Mouse (Mus musculus) kidney, adult 2 months (tissue): ENCODE results near the gene Tango6. TPM values are rescaled to one million over a fixed set of nuclear protein-coding genes. Genes with fewer than 3 reads are reported as not detected.

ENCODE experiments used
- DNase-seq: peaks from one replicate; pipeline ENCODE4 v3.0.0; 2021
- H3K27ac ChIP-seq: fragments of 200-500 bp; 2 replicates; pipeline ENCODE4 v1.5.1; 2012; ENCODE audit warnings: low read depth, low read length, control low read depth, inconsistent platforms; ENCODE audit not compliant: insufficient read depth
- H3K27me3 ChIP-seq: fragments of 200-500 bp; replicated peaks from 2 replicates; pipeline ENCODE4 v1.6.1; 2012; ENCODE audit warnings: mild to moderate bottlenecking, moderate library complexity, low read length, inconsistent platforms; ENCODE audit not compliant: control insufficient read depth, insufficient read depth
- H3K36me3 ChIP-seq: fragments of 200-500 bp; 2 replicates; pipeline ENCODE4 v1.6.1; 2012; ENCODE audit warnings: mild to moderate bottlenecking, moderate library complexity, low read length, inconsistent platforms; ENCODE audit not compliant: control insufficient read depth, insufficient read depth
- H3K4me1 ChIP-seq: fragments of 200-500 bp; 2 replicates; pipeline ENCODE4 v1.6.1; 2011; ENCODE audit warnings: low read length; ENCODE audit not compliant: control insufficient read depth, insufficient read depth
- H3K4me3 ChIP-seq: fragments of 200-500 bp; 2 replicates; pipeline ENCODE4 v1.5.1; 2011; ENCODE audit warnings: mild to moderate bottlenecking, low read depth, low read length, control low read depth; ENCODE audit not compliant: insufficient read depth
- CTCF ChIP-seq: fragments of 200-500 bp; conservative IDR thresholded peaks from 2 replicates; pipeline ENCODE4 v1.5.1; 2011; ENCODE audit warnings: low read depth, mild to moderate bottlenecking, control low read depth, low read length, moderate library complexity, mixed read lengths; ENCODE audit not compliant: insufficient read depth, insufficient read length
- POLR2A ChIP-seq: fragments of 200-500 bp; IDR thresholded peaks from one replicate; pipeline ENCODE4 v1.6.1; 2011; ENCODE audit warnings: low read depth, low read length, control low read depth
- WGBS: fragments of 180-500 bp; shearing (Covaris S2); methylation state at CpG from one replicate; pipeline ENCODE4 v1.1.7; 2018; 5-methylcytosine and 5-hydroxymethylcytosine counted together
- polyA plus RNA-seq: library from polyadenylated mRNA; depleted of rRNA; stranded (reverse); fragments of >200 nt; gene quantifications from 2 replicates; pipeline ENCODE4 v1.2.3, GENCODE M21; 2012

The Tango6 gene
- polyA plus RNA-seq, 1 experiment, result 6.1 TPM

DNA sequence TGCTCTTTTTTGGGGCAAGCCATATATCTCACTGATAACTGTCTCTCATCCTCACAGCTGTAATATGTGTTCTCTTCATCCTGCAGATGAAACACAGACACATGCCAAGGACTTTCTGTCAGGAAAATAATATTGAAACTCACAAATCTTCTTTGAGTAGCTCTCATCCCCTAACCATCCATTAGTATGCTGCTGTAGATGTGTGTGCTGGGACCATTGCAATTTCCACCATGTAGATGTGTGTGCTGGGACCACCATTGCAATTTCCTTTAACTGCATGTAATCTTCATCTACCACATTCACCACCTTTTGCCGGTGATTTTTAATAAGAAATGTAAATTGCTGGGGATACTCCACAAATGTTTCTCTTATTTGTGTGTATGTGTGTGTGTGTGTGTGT lies 60.5 kb downstream of the Tango6 start:
- no peak overlapping the region for H3K4me3 ChIP-seq
- no peaks in the 10 kb centered on the region; the same call in 1 of the 2 replicates for H3K4me1 ChIP-seq
- no peak for TF ChIP-seq POLR2A
- no peak for TF ChIP-seq CTCF
- no peaks in the 10 kb centered on the region for H3K36me3 ChIP-seq
- H3K27ac ChIP-seq, result no peak overlapping the region
- no peaks in the 10 kb centered on the region for H3K27me3 ChIP-seq
- DNase-seq, result no peak
- WGBS, result 96% methylated on average over 1 of the region's 1 CpGs

DNA sequence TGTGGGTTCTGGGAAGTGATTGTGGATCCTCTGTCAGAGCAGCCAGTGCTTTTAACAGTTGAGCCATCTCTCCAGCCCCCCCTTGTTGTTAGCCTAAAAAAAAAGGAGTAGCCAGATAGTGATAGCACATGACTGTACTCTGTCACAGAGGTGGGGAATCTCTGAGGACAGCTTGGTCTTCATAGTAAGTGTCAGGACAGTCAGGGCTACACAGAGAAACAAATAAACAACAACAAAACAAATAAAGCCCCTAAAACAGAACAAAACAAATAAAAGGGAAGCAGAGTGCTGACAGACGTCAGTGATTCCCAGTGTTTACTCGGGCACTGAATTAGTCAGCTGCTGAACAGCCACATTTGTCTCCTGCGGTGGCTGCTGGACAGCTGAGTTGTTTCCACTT lies 70.6 kb downstream of the Tango6 start:
- H3K27ac ChIP-seq, result peak overlapping the region; percentile 50; the same call in 1 of the 2 replicates
- H3K4me3 ChIP-seq, result no peak overlapping the region
- peaks cover 3% of the 10 kb centered on the region; the same call in 1 of the 2 replicates for H3K4me1 ChIP-seq
- H3K27me3 ChIP-seq, result no peaks in the 10 kb centered on the region
- peaks cover 2% of the 10 kb centered on the region; the same call in 1 of the 2 replicates for H3K36me3 ChIP-seq
- 37% methylated on average over 3 of the region's 3 CpGs for WGBS
- DNase-seq, result peak; percentile 48
- no peak for TF ChIP-seq POLR2A
- TF ChIP-seq CTCF, result no peak

GRCm38 (mm10) chr8:106761317-106761716 lies 78.4 kb downstream of the Tango6 start:
- TF ChIP-seq CTCF (no peak), POLR2A (no peak)
- H3K27ac ChIP-seq, result no peak overlapping the region
- no peaks in the 10 kb centered on the region for H3K36me3 ChIP-seq
- H3K4me3 ChIP-seq, result no peak overlapping the region
- no peaks in the 10 kb centered on the region for H3K27me3 ChIP-seq
- 0 out of 2 replicates have a peak, but pooled peaks cover 6% of the 10 kb centered on the region for H3K4me1 ChIP-seq
- DNase-seq, result no peak
- WGBS, result 75% methylated on average over 4 of the region's 4 CpGs

DNA sequence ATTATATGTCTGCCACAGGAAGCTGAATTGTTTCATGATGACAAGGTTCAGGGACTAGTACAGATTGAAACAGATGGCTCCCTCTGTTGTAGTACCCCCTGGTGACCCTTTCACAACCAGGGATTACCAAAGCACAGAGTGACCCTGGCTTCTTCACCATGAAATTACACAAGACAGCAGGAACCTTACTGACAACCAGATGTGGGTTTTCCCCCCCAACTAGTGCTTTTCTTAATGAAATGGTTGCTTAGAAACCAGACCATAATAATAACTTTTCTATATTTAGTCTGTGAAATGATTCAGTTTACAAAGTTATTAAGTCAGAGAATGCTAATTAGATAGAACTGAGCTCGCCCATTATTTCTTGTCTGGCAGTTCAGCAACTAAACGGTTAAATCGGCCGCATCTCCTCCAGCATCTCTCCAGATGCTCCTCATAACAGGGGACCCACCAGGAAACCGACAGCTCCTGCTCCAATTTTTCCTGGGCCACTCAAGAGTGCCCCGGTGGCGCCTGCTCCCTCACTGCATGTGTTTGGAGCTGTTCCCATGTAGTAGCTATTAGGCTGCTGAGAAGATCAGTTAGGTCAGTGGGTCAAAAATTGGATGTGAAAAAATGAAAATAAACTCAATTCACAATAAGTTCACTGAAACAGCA lies 79.1 kb downstream of the Tango6 start:
- DNase-seq, result no peak
- no peaks in the 10 kb centered on the region for H3K36me3 ChIP-seq
- H3K4me3 ChIP-seq, result no peak overlapping the region
- TF ChIP-seq POLR2A, result no peak
- TF ChIP-seq CTCF, result no peak
- no peaks in the 10 kb centered on the region for H3K27me3 ChIP-seq
- 52% methylated on average over 7 of the region's 7 CpGs for WGBS
- H3K27ac ChIP-seq, result no peak overlapping the region
- H3K4me1 ChIP-seq, result peaks cover 6% of the 10 kb centered on the region; the same call in 1 of the 2 replicates

GRCm38 (mm10) chr8:106764529-106764928 lies 81.7 kb downstream of the Tango6 start:
- Histone ChIP-seq H3K27ac (no peak overlapping the region), H3K4me3 (no peak overlapping the region), H3K36me3 (no peaks in the 10 kb centered on the region), H3K27me3 (no peaks in the 10 kb centered on the region), H3K4me1 (peaks cover 6% of the 10 kb centered on the region; the same call in 1 of the 2 replicates)
- no peak for TF ChIP-seq POLR2A
- no peak for TF ChIP-seq CTCF
- DNase-seq, result no peak
- 71% methylated on average over 1 of the region's 1 CpGs for WGBS

GRCm38 (mm10) chr8:106765570-106765969 lies 82.7 kb downstream of the Tango6 start:
- Histone ChIP-seq H3K27me3 (no peaks in the 10 kb centered on the region), H3K4me1 (peaks cover 9% of the 10 kb centered on the region; the same call in 1 of the 2 replicates), H3K36me3 (no peaks in the 10 kb centered on the region), H3K27ac (peak overlapping the region; percentile 19), H3K4me3 (no peak overlapping the region)
- 60% methylated on average over 2 of the region's 2 CpGs for WGBS
- peak; percentile 71 for DNase-seq
- no peak for TF ChIP-seq POLR2A
- no peak for TF ChIP-seq CTCF

- no peaks in the 10 kb centered on the region for H3K36me3 ChIP-seq
- 63% methylated on average over 5 of the region's 5 CpGs for WGBS
- TF ChIP-seq CTCF (no peak), POLR2A (no peak)
- DNase-seq, result peak; percentile 85
- peak overlapping the region; percentile 56; the same call in 1 of the 2 replicates for H3K27ac ChIP-seq
- no peak overlapping the region for H3K4me3 ChIP-seq
- no peaks in the 10 kb centered on the region for H3K27me3 ChIP-seq
- peaks cover 14% of the 10 kb centered on the region for H3K4me1 ChIP-seq
Observed at GRCm38 (mm10) chr8:106766736-106767135, 83.9 kb downstream of the Tango6 start.
